Mouse (Mus musculus) ES-E14 (cell line): Measurements from ENCODE around the gene Ap1s1. TPM values are rescaled to one million over a fixed set of nuclear protein-coding genes. Genes with fewer than 3 reads are reported as not detected.

Experiments
- DNase-seq: peaks from one replicate; pipeline ENCODE4 v3.0.0-alpha.2; 2013; ENCODE audit warnings: low read depth, low spot score
- H3K27ac ChIP-seq: 2 replicates; pipeline ENCODE4 v1.5.1; 2012; ENCODE audit warnings: low read depth, mild to moderate bottlenecking, low read length, moderate library complexity, mixed read lengths; ENCODE audit not compliant: poor library complexity, insufficient read depth, severe bottlenecking
- H3K36me3 ChIP-seq: 2 replicates; pipeline ENCODE4 v1.6.1; 2012; ENCODE audit warnings: mild to moderate bottlenecking, low read length, moderate library complexity, mixed read lengths; ENCODE audit not compliant: control insufficient read depth, poor library complexity, insufficient read depth, severe bottlenecking
- H3K4me1 ChIP-seq, 2 experiments: fragments of 150-350 bp in 1 of 2; sonication (generic) in 1 of 2; 2 replicates each; pipeline ENCODE4 v1.6.1; 2012; ENCODE audit warnings: low read length in 2 of 2, mild to moderate bottlenecking in 1 of 2, mixed read lengths in 1 of 2; ENCODE audit not compliant: control insufficient read depth in 2 of 2, insufficient read depth in 2 of 2, poor library complexity in 1 of 2
- H3K4me3 ChIP-seq, 2 experiments: fragments of 150-350 bp in 1 of 2; sonication (generic) in 1 of 2; 2 replicates each; pipeline ENCODE4 v1.5.1; 2012; ENCODE audit warnings: low read length in 2 of 2, low read depth in 1 of 2, mild to moderate bottlenecking in 1 of 2, mixed read lengths in 1 of 2; ENCODE audit not compliant: insufficient read depth in 1 of 2, poor library complexity in 1 of 2, severe bottlenecking in 1 of 2
- H3K9ac ChIP-seq: 2 replicates; pipeline ENCODE4 v1.6.1; 2012; ENCODE audit warnings: low read depth, mild to moderate bottlenecking, low read length, mixed read lengths; ENCODE audit not compliant: poor library complexity, insufficient read depth, severe bottlenecking
- H3K9me3 ChIP-seq: fragments of 150-350 bp; sonication (generic); 2 replicates; pipeline ENCODE4 v1.6.1; 2012; ENCODE audit warnings: low read depth, mild to moderate bottlenecking, low read length; ENCODE audit not compliant: control insufficient read depth, insufficient read depth
- CHD2 ChIP-seq: IDR thresholded peaks from 2 replicates; pipeline ENCODE4 v1.6.1; 2014; ENCODE audit warnings: mild to moderate bottlenecking, low read depth, low read length, inconsistent platforms
- HCFC1 ChIP-seq: IDR thresholded peaks from 2 replicates; pipeline ENCODE4 v1.6.1; 2012; ENCODE audit warnings: low read length, inconsistent platforms, borderline replicate concordance; ENCODE audit not compliant: insufficient read depth
- MAFK ChIP-seq: IDR thresholded peaks from 2 replicates; pipeline ENCODE4 v1.6.1; 2014; ENCODE audit warnings: mild to moderate bottlenecking, low read depth, low read length, inconsistent platforms; ENCODE audit not compliant: insufficient read depth
- ZC3H11A ChIP-seq: IDR thresholded peaks from 2 replicates; pipeline ENCODE4 v1.6.1; 2012; ENCODE audit warnings: low read depth, mild to moderate bottlenecking, inconsistent platforms, low read length, borderline replicate concordance
- ZNF384 ChIP-seq: IDR thresholded peaks from 2 replicates; pipeline ENCODE4 v1.6.1; 2012; ENCODE audit warnings: low read depth, low read length, inconsistent platforms
- in situ Hi-C, 2 experiments: fragments of 600-800 bp; cut with MboI; formaldehyde crosslinking; loops; one replicate each; pipeline ENCODE4 v1.15.1; 2025; ENCODE audit warnings: low sequenced_read_pairs in 2 of 2, inconsistent platforms in 1 of 2; ENCODE audit not compliant: unreplicated experiment in 2 of 2
- total RNA-seq: library from RNA; depleted of rRNA; stranded (reverse); fragments of 300-350 nt; gene quantifications from 2 replicates; pipeline ENCODE4 v1.2.3, GENCODE M21; 2012

Ap1s1 gene
- total RNA-seq, 1 experiment = 112 TPM

GRCm38 (mm10) chr5:137029643-137030415 is 16.1 kb downstream of the Ap1s1 start:
- Histone ChIP-seq H3K27ac (no peak overlapping the region), H3K4me3 (peak overlapping the region; percentile 59 to 77), H3K36me3 (no peaks in the 10 kb centered on the region), H3K9ac (peak overlapping the region; percentile 47), H3K4me1 (peaks cover 2 to 23% of the 10 kb centered on the region in 2 experiments; a peak in 1 of 4 replicates), H3K9me3 (no peaks in the 10 kb centered on the region)
- TF ChIP-seq ZC3H11A (no peak), MAFK (peak; percentile 16; the same call in 1 of the 2 replicates), CHD2 (no peak)
- in situ Hi-C loops = no loop called here
- peak; percentile 96 for DNase-seq

GRCm38 (mm10) chr5:137029273-137029585 is 16.7 kb downstream of the Ap1s1 start:
- Histone ChIP-seq H3K4me1 (peaks cover 2 to 21% of the 10 kb centered on the region in 2 experiments; a peak in 1 of 4 replicates), H3K9me3 (no peaks in the 10 kb centered on the region), H3K4me3 (peak overlapping the region; percentile 59 to 77), H3K27ac (no peak overlapping the region), H3K36me3 (no peaks in the 10 kb centered on the region), H3K9ac (peak overlapping the region; percentile 47)
- DNase-seq = no peak
- in situ Hi-C loops = no loop called here
- TF ChIP-seq CHD2 = no peak
- TF ChIP-seq ZC3H11A = no peak
- no peak for TF ChIP-seq MAFK
- no peak for TF ChIP-seq HCFC1
- no peak for TF ChIP-seq ZNF384

GRCm38 (mm10) chr5:137028561-137029272 is 17.2 kb downstream of the Ap1s1 start:
- TF ChIP-seq ZNF384 (no peak), HCFC1 (no peak), ZC3H11A (no peak), MAFK (no peak), CHD2 (no peak)
- Histone ChIP-seq H3K36me3 (no peaks in the 10 kb centered on the region), H3K9me3 (no peaks in the 10 kb centered on the region), H3K4me1 (peaks cover 2 to 19% of the 10 kb centered on the region in 2 experiments; a peak in 1 of 4 replicates), H3K9ac (no peak overlapping the region), H3K27ac (no peak overlapping the region), H3K4me3 (peak overlapping the region; percentile 59 to 77)
- no peak for DNase-seq
- in situ Hi-C loops = no loop called here

GRCm38 (mm10) chr5:137026092-137026491 is 19.8 kb downstream of the Ap1s1 start, which contains the start of gene Vgf:
TSS of gene Vgf (plus strand) at chr5:137026392.
- Histone ChIP-seq H3K36me3 (no peaks in the 10 kb centered on the region), H3K4me1 (peaks cover 2 to 17% of the 10 kb centered on the region in 2 experiments; a peak in 1 of 4 replicates), H3K27ac (no peak within 1 kb of the TSS), H3K9me3 (no peaks in the 10 kb centered on the region), H3K4me3 (peak within 1 kb of the TSS; percentile 6 to 43; a peak in 3 of 4 replicates), H3K9ac (no peak within 1 kb of the TSS)
- no peak for DNase-seq
- TF ChIP-seq ZNF384 (no peak), CHD2 (no peak), MAFK (no peak), ZC3H11A (no peak), HCFC1 (no peak)
- in situ Hi-C loops = no loop called here
